Mouse (Mus musculus): ENCODE measurements around the gene Raver2. TPM values are rescaled to one million over a fixed set of nuclear protein-coding genes. Genes with fewer than 3 reads are reported as not detected.
A peak's percentile ranks its signal among the peaks of the same experiment; 100 is the strongest.

The Raver2 gene
- polyA plus RNA-seq, 1 experiment from 2014 or later: not detected

- WGBS (ENCODE audit: missing documents): 83% methylated on average over 9 of the region's 10 CpGs
- Histone ChIP-seq H3K36me3 (ENCODE audit: inconsistent target) (peaks cover 55% of the 10 kb centered on the region), H3K27ac (no peak overlapping the region), H3K4me3 (ENCODE audit: inconsistent target) (no peak overlapping the region), H3K79me2 (ENCODE audit: inconsistent target) (no peaks in the 10 kb centered on the region)
These were observed 106.3 kb downstream of the Raver2 start for GRCm38 (mm10) chr4:101174916-101175625.

- H3K27ac ChIP-seq: no peak overlapping the region
- peaks cover 60% of the 10 kb centered on the region for H3K36me3 ChIP-seq (ENCODE audit: inconsistent target)
- H3K79me2 ChIP-seq (ENCODE audit: inconsistent target): no peaks in the 10 kb centered on the region
- no peak overlapping the region for H3K4me3 ChIP-seq (ENCODE audit: inconsistent target)
- 97% methylated on average over 6 of the region's 6 CpGs for WGBS (ENCODE audit: missing documents)
These were observed 107.3 kb downstream of the Raver2 start for GRCm38 (mm10) chr4:101176123-101176522.

GRCm38 (mm10) chr4:101177796-101178195 is 109.0 kb downstream of the Raver2 start:
- 100% methylated on average over 3 of the region's 3 CpGs for WGBS (ENCODE audit: missing documents)
- no peak overlapping the region for H3K4me3 ChIP-seq (ENCODE audit: inconsistent target)
- peaks cover 65% of the 10 kb centered on the region for H3K36me3 ChIP-seq (ENCODE audit: inconsistent target)
- H3K79me2 ChIP-seq (ENCODE audit: inconsistent target): no peaks in the 10 kb centered on the region; the same call in 1 of the 2 replicates
- no peak overlapping the region for H3K27ac ChIP-seq

- Histone ChIP-seq H3K27ac (no peak overlapping the region), H3K79me2 (ENCODE audit: inconsistent target) (no peaks in the 10 kb centered on the region; the same call in 1 of the 2 replicates), H3K36me3 (ENCODE audit: inconsistent target) (peaks cover 68% of the 10 kb centered on the region), H3K4me3 (ENCODE audit: inconsistent target) (no peak overlapping the region)
- WGBS (ENCODE audit: missing documents): 100% methylated on average over 5 of the region's 5 CpGs
These were observed 110.3 kb downstream of the Raver2 start for GRCm38 (mm10) chr4:101179076-101179475.

- Histone ChIP-seq H3K4me3 (ENCODE audit: inconsistent target) (no peak overlapping the region), H3K27ac (no peak overlapping the region), H3K36me3 (ENCODE audit: inconsistent target) (peaks cover 63% of the 10 kb centered on the region), H3K79me2 (ENCODE audit: inconsistent target) (no peaks in the 10 kb centered on the region; the same call in 1 of the 2 replicates)
- 63% methylated on average over 6 of the region's 6 CpGs for WGBS (ENCODE audit: missing documents)
These were observed 111.1 kb downstream of the Raver2 start for GRCm38 (mm10) chr4:101179836-101180235.

- Histone ChIP-seq H3K36me3 (ENCODE audit: inconsistent target) (peaks cover 58% of the 10 kb centered on the region), H3K79me2 (ENCODE audit: inconsistent target) (no peaks in the 10 kb centered on the region; the same call in 1 of the 2 replicates), H3K27ac (no peak overlapping the region), H3K4me3 (ENCODE audit: inconsistent target) (no peak overlapping the region)
- WGBS (ENCODE audit: missing documents): 86% methylated on average over 5 of the region's 5 CpGs
These were observed 111.9 kb downstream of the Raver2 start for GRCm38 (mm10) chr4:101180681-101181080.

- no peaks in the 10 kb centered on the region; the same call in 1 of the 2 replicates for H3K79me2 ChIP-seq (ENCODE audit: inconsistent target)
- peak overlapping the region; percentile 75 for H3K27ac ChIP-seq
- WGBS (ENCODE audit: missing documents): 7% methylated on average over 6 of the region's 9 CpGs
- peak overlapping the region; percentile 11; the same call in 1 of the 2 replicates for H3K4me3 ChIP-seq (ENCODE audit: inconsistent target)
- H3K36me3 ChIP-seq (ENCODE audit: inconsistent target): peaks cover 53% of the 10 kb centered on the region
These were observed 113.8 kb downstream of the Raver2 start for GRCm38 (mm10) chr4:101182603-101183011.

- Histone ChIP-seq H3K36me3 (ENCODE audit: inconsistent target) (peaks cover 52% of the 10 kb centered on the region), H3K27ac (peak overlapping the region; percentile 10; the same call in 1 of the 2 replicates), H3K79me2 (ENCODE audit: inconsistent target) (no peaks in the 10 kb centered on the region; the same call in 1 of the 2 replicates), H3K4me3 (ENCODE audit: inconsistent target) (no peak overlapping the region)
- 17% methylated on average over 3 of the region's 3 CpGs for WGBS (ENCODE audit: missing documents)
These were observed 116.4 kb downstream of the Raver2 start for GRCm38 (mm10) chr4:101185216-101185615.

- no peak overlapping the region for H3K4me3 ChIP-seq (ENCODE audit: inconsistent target)
- H3K79me2 ChIP-seq (ENCODE audit: inconsistent target): no peaks in the 10 kb centered on the region; the same call in 1 of the 2 replicates
- peaks cover 55% of the 10 kb centered on the region for H3K36me3 ChIP-seq (ENCODE audit: inconsistent target)
- WGBS (ENCODE audit: missing documents): 96% methylated on average over 5 of the region's 5 CpGs
- H3K27ac ChIP-seq: no peak overlapping the region
These were observed 117.8 kb downstream of the Raver2 start for GRCm38 (mm10) chr4:101186591-101186990.

- H3K79me2 ChIP-seq (ENCODE audit: inconsistent target): no peaks in the 10 kb centered on the region
- no peak overlapping the region for H3K4me3 ChIP-seq (ENCODE audit: inconsistent target)
- 71% methylated on average over 4 of the region's 4 CpGs for WGBS (ENCODE audit: missing documents)
- no peak overlapping the region for H3K27ac ChIP-seq
- peaks cover 58% of the 10 kb centered on the region for H3K36me3 ChIP-seq (ENCODE audit: inconsistent target)
These were observed 118.6 kb downstream of the Raver2 start for GRCm38 (mm10) chr4:101187381-101187780.

- Histone ChIP-seq H3K27ac (no peak overlapping the region), H3K36me3 (ENCODE audit: inconsistent target) (peaks cover 46% of the 10 kb centered on the region), H3K4me3 (ENCODE audit: inconsistent target) (no peak overlapping the region), H3K79me2 (ENCODE audit: inconsistent target) (peaks cover 40% of the 10 kb centered on the region)
- WGBS (ENCODE audit: missing documents): 68% methylated on average over 2 of the region's 5 CpGs
These were observed 123.6 kb downstream of the Raver2 start for GRCm38 (mm10) chr4:101192241-101192976.

GRCm38 (mm10) chr4:101194170-101194569 is 125.4 kb downstream of the Raver2 start:
- WGBS (ENCODE audit: missing documents): 38% methylated on average over 1 of the region's 1 CpGs
- Histone ChIP-seq H3K27ac (no peak overlapping the region), H3K4me3 (ENCODE audit: inconsistent target) (no peak overlapping the region), H3K36me3 (ENCODE audit: inconsistent target) (peaks cover 29% of the 10 kb centered on the region), H3K79me2 (ENCODE audit: inconsistent target) (peaks cover 53% of the 10 kb centered on the region)

GRCm38 (mm10) chr4:101196407-101196806 is 127.6 kb downstream of the Raver2 start:
- 76% methylated on average over 2 of the region's 2 CpGs for WGBS (ENCODE audit: missing documents)
- Histone ChIP-seq H3K79me2 (ENCODE audit: inconsistent target) (peaks cover 75% of the 10 kb centered on the region), H3K27ac (no peak overlapping the region), H3K4me3 (ENCODE audit: inconsistent target) (no peak overlapping the region), H3K36me3 (ENCODE audit: inconsistent target) (peaks cover 9% of the 10 kb centered on the region)

GRCm38 (mm10) chr4:101197421-101198170 is 128.8 kb downstream of the Raver2 start:
- Histone ChIP-seq H3K27ac (no peak overlapping the region), H3K4me3 (ENCODE audit: inconsistent target) (no peak overlapping the region), H3K79me2 (ENCODE audit: inconsistent target) (peaks cover 87% of the 10 kb centered on the region), H3K36me3 (ENCODE audit: inconsistent target) (no peaks in the 10 kb centered on the region)
- 82% methylated on average over 9 of the region's 9 CpGs for WGBS (ENCODE audit: missing documents)
